Mouse (Mus musculus): ENCODE results near the gene Thbs3.

DNA sequence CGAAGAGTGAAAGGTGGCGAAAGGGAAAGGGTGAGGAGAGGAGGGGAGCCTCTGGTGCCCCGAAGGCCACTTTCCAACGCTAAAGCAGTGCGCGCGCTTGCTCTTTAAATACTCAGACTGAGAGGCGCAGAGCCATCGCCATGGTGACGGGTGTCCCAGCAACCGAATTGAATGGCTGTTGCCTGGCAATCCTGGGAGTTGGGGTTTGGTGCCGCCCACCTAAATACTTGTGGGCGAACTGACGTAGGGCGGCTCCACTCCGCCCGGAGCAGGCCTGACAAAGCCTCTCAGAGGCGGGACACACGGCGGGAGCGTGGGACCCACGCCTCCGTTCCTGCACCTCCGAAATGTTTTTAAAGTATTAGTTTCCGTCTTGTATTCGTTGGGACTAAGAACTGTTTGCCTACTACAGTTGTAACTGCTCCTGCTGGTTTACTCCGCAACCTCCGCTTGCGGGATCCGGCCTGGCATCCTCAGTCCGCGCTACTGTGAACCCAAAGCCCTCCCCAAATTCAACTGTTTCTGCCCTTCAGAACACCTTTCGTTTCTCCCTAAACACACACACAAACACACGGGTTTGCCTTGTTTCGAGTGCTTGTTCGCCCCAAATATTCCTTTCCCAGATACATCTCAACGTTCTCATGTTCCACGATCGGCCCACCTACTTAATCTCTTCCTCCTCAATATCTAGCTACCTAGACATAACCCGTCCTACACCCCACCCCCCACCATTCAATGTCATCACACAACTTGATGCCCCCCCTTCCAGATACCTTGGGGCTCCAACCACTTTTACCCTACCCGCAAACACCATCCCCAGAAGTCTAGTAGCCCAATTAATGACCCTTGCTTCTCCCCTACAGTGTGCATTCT, 12.6 kb downstream of the Thbs3 start:
- no peak for TF ChIP-seq CTCF (IDR thresholded peaks at IDR 0.05; ENCODE audit: borderline replicate concordance, insufficient read depth, low read depth, low read length)
- no peak for TF ChIP-seq POLR2A (IDR thresholded peaks at IDR 0.05; ENCODE audit: borderline replicate concordance, insufficient read depth, low read length)
